Mouse (Mus musculus) hindbrain, embryonic 11.5 days (tissue): ENCODE data around the gene Ift88. TPM values are rescaled to one million over a fixed set of nuclear protein-coding genes. Genes with fewer than 3 reads are reported as not detected.

Experiments
- ATAC-seq: fragments of 200-750 bp; cut with Nextera tagmentation; 2 replicates; pipeline ENCODE4 v1.8.0; 2017; ENCODE audit warnings: mild to moderate bottlenecking, moderate TSS enrichment, moderate library complexity; ENCODE audit not compliant: low FRiP score
- DNase-seq: peaks from one replicate; pipeline ENCODE4 v3.0.0-alpha.2; 2015; ENCODE audit warnings: low spot score
- H3K27ac ChIP-seq: fragments of 300-500 bp; sonication (generic); 2 replicates; pipeline ENCODE4 v1.5.1; 2014; ENCODE audit warnings: mild to moderate bottlenecking, low read depth, low read length
- H3K27me3 ChIP-seq: fragments of 300-500 bp; sonication (generic); 2 replicates; pipeline ENCODE4 v1.6.1; 2014; ENCODE audit warnings: mild to moderate bottlenecking, low read length, moderate library complexity, mixed read lengths; ENCODE audit not compliant: control insufficient read depth, insufficient read depth
- H3K36me3 ChIP-seq: fragments of 300-500 bp; sonication (generic); 2 replicates; pipeline ENCODE4 v1.6.1; 2014; ENCODE audit warnings: mild to moderate bottlenecking, low read length, moderate library complexity, mixed read lengths; ENCODE audit not compliant: control insufficient read depth, insufficient read depth
- H3K4me1 ChIP-seq: fragments of 300-500 bp; sonication (generic); replicated peaks from 2 replicates; pipeline ENCODE4 v1.6.1; 2014; ENCODE audit warnings: low read length, mixed read lengths; ENCODE audit not compliant: control insufficient read depth, insufficient read depth
- H3K4me2 ChIP-seq: fragments of 300-500 bp; sonication (generic); replicated peaks from 2 replicates; pipeline ENCODE4 v1.6.1; 2014; ENCODE audit warnings: mild to moderate bottlenecking, low read depth, low read length
- H3K4me3 ChIP-seq: fragments of 300-500 bp; sonication (generic); 2 replicates; pipeline ENCODE4 v1.5.1; 2014; ENCODE audit warnings: low read depth, low read length
- H3K9ac ChIP-seq: fragments of 300-500 bp; sonication (generic); 2 replicates; pipeline ENCODE4 v1.6.1; 2014; ENCODE audit warnings: low read depth, low read length
- H3K9me3 ChIP-seq: fragments of 300-500 bp; sonication (generic); 2 replicates; pipeline ENCODE4 v1.6.1; 2016; ENCODE audit warnings: low read length; ENCODE audit not compliant: control insufficient read depth
- WGBS: fragments of 180-500 bp; shearing (Covaris S2); extraction: QIAGEN DNeasy Blood & Tissue Kit; methylation state at CpG from one replicate; pipeline ENCODE4 v1.1.7; 2014; 5-methylcytosine and 5-hydroxymethylcytosine counted together
- polyA plus RNA-seq: library from polyadenylated mRNA; unstranded; fragments of >200 nt; fragmentation: Nextera tagmentation; extraction: Ambion mirVana; gene quantifications from 2 replicates; pipeline ENCODE4 v1.2.1, GENCODE M21; 2014

The Ift88 gene
- polyA plus RNA-seq, 1 experiment from 2014 or later: 21.4 TPM

DNA sequence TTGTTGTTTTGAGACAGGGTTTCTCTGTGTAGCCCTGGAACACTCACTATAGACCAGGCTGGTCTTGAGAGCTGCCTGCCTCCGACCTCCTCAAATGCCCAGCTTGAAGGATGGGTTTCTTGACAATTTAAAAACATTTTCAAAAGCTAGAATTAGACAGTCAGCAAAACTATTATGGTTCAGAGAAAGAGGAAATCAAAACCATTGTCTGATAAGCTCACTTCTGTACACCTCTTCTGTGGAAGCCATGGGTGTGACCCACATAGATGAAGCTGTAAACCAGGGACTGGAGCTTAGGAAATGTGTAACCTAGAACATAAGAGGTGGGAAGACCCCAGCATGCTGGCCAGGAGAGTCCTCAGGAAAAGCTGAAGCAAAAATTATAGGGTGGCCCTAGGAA is 133.1 kb downstream of the Ift88 start:
- WGBS: 93% methylated on average over 1 of the region's 1 CpGs

DNA sequence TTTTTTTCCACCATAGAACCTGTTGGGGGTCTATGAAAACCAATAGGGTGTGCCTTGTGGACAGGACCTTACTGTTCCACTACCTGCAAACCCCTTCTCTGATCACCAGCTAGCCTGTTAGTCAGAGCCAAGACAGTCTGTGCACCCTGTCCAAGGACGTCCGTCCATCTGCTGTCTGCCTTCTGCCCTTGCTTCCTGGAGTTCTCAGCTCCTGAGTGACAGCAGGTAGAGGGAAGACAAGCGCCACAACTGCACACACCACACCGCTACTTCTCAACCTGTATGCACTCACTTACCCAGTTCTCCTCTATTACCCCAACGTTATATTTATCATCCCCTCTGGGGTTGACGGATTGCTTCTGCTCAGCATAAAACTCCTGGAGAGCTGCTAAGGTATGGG is 141.8 kb downstream of the Ift88 start:
- no peaks in the 10 kb centered on the region for H3K9me3 ChIP-seq
- 95% methylated on average over 6 of the region's 6 CpGs for WGBS
- H3K4me1 ChIP-seq: no peaks in the 10 kb centered on the region
- DNase-seq: no peak
- ATAC-seq: no peak
- no peak overlapping the region for H3K4me2 ChIP-seq
- no peak overlapping the region for H3K27ac ChIP-seq
- no peak overlapping the region for H3K9ac ChIP-seq
- no peak overlapping the region for H3K4me3 ChIP-seq
- no peaks in the 10 kb centered on the region for H3K27me3 ChIP-seq
- H3K36me3 ChIP-seq: no peaks in the 10 kb centered on the region

More for the DNA sequence above, 133.1 kb downstream of the Ift88 start:
- H3K4me3 ChIP-seq: no peak overlapping the region
- H3K36me3 ChIP-seq: no peaks in the 10 kb centered on the region
- no peak overlapping the region for H3K9ac ChIP-seq
- H3K27me3 ChIP-seq: no peaks in the 10 kb centered on the region
- H3K27ac ChIP-seq: no peak overlapping the region
- H3K4me2 ChIP-seq: no peak overlapping the region
- H3K9me3 ChIP-seq: no peaks in the 10 kb centered on the region
- DNase-seq (no peak), ATAC-seq (no peak)
- H3K4me1 ChIP-seq: no peaks in the 10 kb centered on the region

Other genes starting within 250 kb of the Ift88 start
- gene Cryl1, start 25.5 kb upstream of the Ift88 start, polyA plus RNA-seq: 8.8 and 9.9 TPM in 2 replicates
- gene Il17d, start 100.7 kb downstream of the Ift88 start, polyA plus RNA-seq: 0.57 and 1.5 TPM in 2 replicates
- gene Eef1akmt1, start 147.6 kb downstream of the Ift88 start, polyA plus RNA-seq: 88.9 and 90.1 TPM in 2 replicates
- gene Xpo4, start 241.4 kb downstream of the Ift88 start, polyA plus RNA-seq: 31.7 and 32.1 TPM in 2 replicates